Mouse (Mus musculus) small intestine, adult 2 months (tissue): ENCODE measurements around the gene Ghsr. TPM values are rescaled to one million over a fixed set of nuclear protein-coding genes. Genes with fewer than 3 reads are reported as not detected.
"Not testable (repeated sequence)": the region's sequence is repeated elsewhere in the genome, so short reads cannot be mapped to it uniquely, and the experiment has no call there.

ENCODE experiments used
- H3K27ac ChIP-seq: fragments of 200-500 bp; 2 replicates; pipeline ENCODE4 v1.5.1; 2012; ENCODE audit warnings: low read depth, low read length, control low read depth, inconsistent platforms; ENCODE audit not compliant: insufficient read depth
- H3K27me3 ChIP-seq: fragments of 200-500 bp; 2 replicates; pipeline ENCODE4 v1.6.1; 2012; ENCODE audit warnings: mild to moderate bottlenecking, moderate library complexity, low read length, inconsistent platforms; ENCODE audit not compliant: control insufficient read depth, insufficient read depth
- H3K36me3 ChIP-seq: fragments of 200-500 bp; 2 replicates; pipeline ENCODE4 v1.6.1; 2012; ENCODE audit warnings: mild to moderate bottlenecking, low read length, control low read depth, inconsistent platforms; ENCODE audit not compliant: control insufficient read depth, insufficient read depth
- H3K4me1 ChIP-seq: fragments of 200-500 bp; 2 replicates; pipeline ENCODE4 v1.6.1; 2012; ENCODE audit warnings: low read length, inconsistent platforms, mixed read lengths; ENCODE audit not compliant: control insufficient read depth, insufficient read depth, insufficient read length
- H3K4me3 ChIP-seq: fragments of 200-500 bp; 2 replicates; pipeline ENCODE4 v1.5.1; 2012; ENCODE audit warnings: low read depth, mild to moderate bottlenecking, control low read depth, inconsistent platforms, low read length, moderate library complexity
- CTCF ChIP-seq: fragments of 200-500 bp; IDR thresholded peaks from 2 replicates; pipeline ENCODE4 v1.5.1; 2012; ENCODE audit warnings: low read depth, mild to moderate bottlenecking, control low read depth, inconsistent platforms, low read length, moderate library complexity, mixed read lengths; ENCODE audit not compliant: insufficient replicate concordance, insufficient read length; ENCODE audit errors: extremely low read depth
- POLR2A ChIP-seq: fragments of 200-500 bp; IDR thresholded peaks from 2 replicates; pipeline ENCODE4 v1.6.1; 2012; ENCODE audit warnings: low read depth, mild to moderate bottlenecking, control low read depth, inconsistent platforms, low read length, moderate library complexity
- WGBS: fragments of 180-500 bp; shearing (Covaris S2); methylation state at CpG from one replicate; pipeline ENCODE4 v1.1.7; 2018; 5-methylcytosine and 5-hydroxymethylcytosine counted together
- polyA plus RNA-seq: library from polyadenylated mRNA; depleted of rRNA; stranded (reverse); fragments of >200 nt; gene quantifications from 2 replicates; pipeline ENCODE4 v1.2.3, GENCODE M21; 2012

Ghsr gene
- polyA plus RNA-seq, 1 experiment, result not detected

DNA sequence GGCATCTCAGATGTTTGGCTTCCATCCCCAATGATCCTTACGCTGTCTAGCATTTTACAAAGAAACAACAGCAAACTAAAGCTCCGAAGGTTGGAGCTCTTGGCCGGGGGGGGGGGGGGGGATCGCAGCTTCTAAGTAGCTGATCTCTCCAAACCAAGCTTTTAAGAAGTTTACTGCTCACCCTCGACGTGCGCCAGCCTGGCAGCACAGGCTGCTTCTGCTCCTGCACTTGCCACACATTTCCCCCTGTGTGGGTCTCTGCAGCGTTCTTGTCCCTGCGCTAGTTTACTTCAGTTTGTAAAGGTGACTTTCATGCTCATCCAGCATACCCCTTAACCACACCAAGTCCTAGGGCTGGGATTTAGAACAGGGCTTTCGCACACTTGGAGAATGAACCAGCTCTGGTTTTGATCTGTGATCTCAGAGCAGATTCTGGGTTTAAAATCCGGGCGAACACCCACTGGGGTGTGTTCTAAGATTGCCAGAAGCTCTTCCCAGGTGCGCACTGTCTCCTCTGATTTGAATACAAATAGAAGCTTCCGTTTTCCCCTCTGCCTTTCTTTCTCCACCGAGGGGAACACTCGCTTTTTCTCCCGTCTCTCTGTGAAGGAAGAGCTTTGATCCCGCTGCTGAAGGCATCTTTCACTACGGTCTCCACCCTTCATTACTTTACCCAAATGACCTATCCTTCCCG, 422 bp upstream of the Ghsr start:
- WGBS, result 9% methylated on average over 20 of the region's 20 CpGs
- H3K4me3 ChIP-seq, result 0 out of 2 replicates have a peak overlapping the region, but pooled peaks have one; percentile 1

DNA sequence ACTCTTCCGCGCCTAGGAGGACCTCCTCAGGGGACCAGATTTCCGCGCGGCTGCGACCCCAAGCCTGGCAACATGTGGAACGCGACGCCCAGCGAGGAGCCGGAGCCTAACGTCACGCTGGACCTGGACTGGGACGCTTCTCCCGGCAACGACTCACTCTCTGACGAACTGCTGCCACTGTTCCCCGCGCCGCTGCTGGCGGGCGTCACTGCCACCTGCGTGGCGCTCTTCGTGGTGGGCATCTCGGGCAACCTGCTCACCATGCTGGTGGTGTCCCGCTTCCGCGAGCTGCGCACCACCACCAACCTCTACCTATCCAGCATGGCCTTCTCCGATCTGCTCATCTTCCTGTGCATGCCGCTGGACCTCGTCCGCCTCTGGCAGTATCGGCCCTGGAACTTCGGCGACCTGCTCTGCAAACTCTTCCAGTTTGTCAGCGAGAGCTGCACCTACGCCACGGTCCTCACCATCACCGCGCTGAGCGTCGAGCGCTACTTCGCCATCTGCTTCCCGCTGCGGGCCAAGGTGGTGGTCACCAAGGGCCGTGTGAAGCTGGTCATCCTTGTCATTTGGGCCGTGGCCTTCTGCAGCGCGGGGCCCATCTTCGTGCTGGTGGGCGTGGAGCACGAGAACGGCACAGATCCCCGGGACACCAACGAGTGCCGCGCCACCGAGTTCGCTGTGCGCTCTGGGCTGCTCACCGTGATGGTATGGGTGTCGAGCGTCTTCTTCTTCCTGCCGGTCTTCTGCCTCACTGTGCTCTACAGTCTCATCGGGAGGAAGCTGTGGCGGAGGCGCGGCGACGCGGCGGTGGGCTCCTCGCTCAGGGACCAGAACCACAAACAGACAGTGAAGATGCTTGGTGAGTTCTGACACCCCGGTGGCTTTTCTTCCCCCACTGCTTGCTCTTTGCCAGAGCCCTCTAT, 837 bp downstream of the Ghsr start:
- Histone ChIP-seq H3K4me1 (peaks cover 3% of the 10 kb centered on the region; the same call in 1 of the 2 replicates), H3K27ac (no peak overlapping the region), H3K27me3 (peaks cover 26% of the 10 kb centered on the region), H3K4me3 (peak overlapping the region; percentile 18), H3K36me3 (no peaks in the 10 kb centered on the region)
- TF ChIP-seq CTCF, result no peak
- TF ChIP-seq POLR2A, result no peak
- 3% methylated on average over 77 of the region's 77 CpGs for WGBS

More for the DNA sequence above, 422 bp upstream of the Ghsr start:
- no peak for TF ChIP-seq POLR2A
- TF ChIP-seq CTCF, result no peak
- H3K4me1 ChIP-seq, result peaks cover 3% of the 10 kb centered on the region; the same call in 1 of the 2 replicates
- no peaks in the 10 kb centered on the region for H3K36me3 ChIP-seq
- H3K27me3 ChIP-seq, result peaks cover 26% of the 10 kb centered on the region
- no peak overlapping the region for H3K27ac ChIP-seq

DNA sequence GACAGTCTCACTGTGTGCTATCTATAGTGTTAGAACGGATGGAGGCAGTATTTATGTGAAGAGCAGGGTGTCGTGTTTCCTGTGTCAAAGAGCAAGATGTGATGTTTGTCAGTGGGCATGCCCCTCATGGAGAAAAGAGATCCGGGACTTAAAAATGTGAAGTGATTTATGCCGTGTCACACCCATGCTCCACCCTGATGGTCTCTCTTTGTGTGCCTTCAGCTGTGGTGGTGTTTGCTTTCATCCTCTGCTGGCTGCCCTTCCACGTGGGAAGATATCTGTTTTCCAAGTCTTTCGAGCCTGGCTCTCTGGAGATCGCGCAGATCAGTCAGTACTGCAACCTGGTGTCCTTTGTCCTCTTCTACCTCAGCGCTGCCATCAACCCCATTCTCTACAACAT, 3.2 kb downstream of the Ghsr start:
- H3K27me3 ChIP-seq, result peaks cover 26% of the 10 kb centered on the region
- H3K4me3 ChIP-seq, result no peak overlapping the region
- no peak overlapping the region for H3K27ac ChIP-seq
- 28% methylated on average over 9 of the region's 9 CpGs for WGBS
- H3K36me3 ChIP-seq, result no peaks in the 10 kb centered on the region
- H3K4me1 ChIP-seq, result peaks cover 3% of the 10 kb centered on the region; the same call in 1 of the 2 replicates
- TF ChIP-seq POLR2A (no peak), CTCF (no peak)

GRCm38 (mm10) chr3:27377935-27378334, 6.8 kb downstream of the Ghsr start:
- Histone ChIP-seq H3K4me1 (no peaks in the 10 kb centered on the region), H3K27ac (no peak overlapping the region), H3K36me3 (no peaks in the 10 kb centered on the region), H3K4me3 (no peak overlapping the region), H3K27me3 (no peaks in the 10 kb centered on the region; the same call in 1 of the 2 replicates)
- no peak for TF ChIP-seq CTCF
- no peak for TF ChIP-seq POLR2A
- WGBS, result 48% methylated on average over 4 of the region's 4 CpGs

DNA sequence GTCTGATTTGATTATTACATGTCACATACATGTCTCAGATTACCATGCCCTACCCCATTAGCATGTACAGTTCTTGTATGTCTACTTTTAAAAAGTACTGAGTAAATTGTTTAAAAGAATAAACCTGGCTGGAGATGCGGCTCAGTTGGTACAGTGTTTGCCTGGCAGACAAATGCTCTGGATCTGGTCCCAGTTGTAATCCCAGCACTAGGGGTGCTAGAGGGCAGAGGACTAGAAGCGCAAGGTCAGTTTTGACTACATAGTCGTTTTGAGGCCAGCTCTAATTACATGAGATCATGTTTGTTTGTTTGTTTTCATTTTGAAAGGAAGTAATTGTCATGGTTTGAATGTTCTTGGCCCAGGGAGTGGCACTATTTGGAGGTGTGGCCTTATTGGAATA, 13.7 kb downstream of the Ghsr start:
- WGBS, result 53% methylated on average over 3 of the region's 3 CpGs
- no peaks in the 10 kb centered on the region; the same call in 1 of the 2 replicates for H3K27me3 ChIP-seq
- TF ChIP-seq POLR2A, result no peak
- TF ChIP-seq CTCF, result no peak

GRCm38 (mm10) chr3:27389923-27390322, 18.8 kb downstream of the Ghsr start:
- H3K4me3 ChIP-seq, result no peak overlapping the region
- TF ChIP-seq CTCF (no peak), POLR2A (no peak)
- H3K4me1 ChIP-seq, result no peaks in the 10 kb centered on the region
- no peaks in the 10 kb centered on the region for H3K27me3 ChIP-seq
- no peak overlapping the region for H3K27ac ChIP-seq
- WGBS, result 83% methylated on average over 1 of the region's 1 CpGs
- no peaks in the 10 kb centered on the region for H3K36me3 ChIP-seq

More for the DNA sequence above, 13.7 kb downstream of the Ghsr start:
- no peak overlapping the region for H3K27ac ChIP-seq
- H3K4me1 ChIP-seq, result no peaks in the 10 kb centered on the region
- no peak overlapping the region for H3K4me3 ChIP-seq
- H3K36me3 ChIP-seq, result no peaks in the 10 kb centered on the region

- H3K27me3 ChIP-seq, H3K4me1 ChIP-seq, H3K4me3 ChIP-seq, H3K27ac ChIP-seq, H3K36me3 ChIP-seq: not testable (repeated sequence)
- 97% methylated on average over 3 of the region's 3 CpGs for WGBS
Measured at GRCm38 (mm10) chr3:27400996-27401395, 29.8 kb downstream of the Ghsr start.

DNA sequence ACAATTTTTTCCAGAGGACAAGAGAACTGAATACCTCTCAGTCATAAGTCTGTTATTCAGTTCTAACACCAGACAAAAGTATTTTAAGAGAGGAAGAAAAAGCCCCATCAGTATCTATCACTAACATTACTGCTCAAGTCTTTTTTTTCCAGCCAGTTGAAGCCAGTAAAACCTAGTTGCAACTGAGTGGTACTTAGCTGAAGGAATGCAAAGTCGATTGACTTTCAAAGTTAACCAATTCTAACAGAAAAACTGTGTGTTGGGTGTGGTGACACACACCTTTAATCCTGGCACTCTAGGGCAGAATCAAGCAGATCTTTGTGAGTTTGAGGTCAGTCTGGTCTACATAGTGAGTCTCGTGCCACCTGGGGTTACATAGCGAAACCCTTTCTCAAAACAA, 35.3 kb downstream of the Ghsr start:
- no peak for TF ChIP-seq CTCF
- TF ChIP-seq POLR2A, result no peak
- 75% methylated on average over 3 of the region's 3 CpGs for WGBS
- H3K4me3 ChIP-seq, result no peak overlapping the region

More for the DNA sequence above, 35.3 kb downstream of the Ghsr start:
- Histone ChIP-seq H3K27ac (no peak overlapping the region), H3K36me3 (no peaks in the 10 kb centered on the region), H3K27me3 (no peaks in the 10 kb centered on the region; the same call in 1 of the 2 replicates), H3K4me1 (no peaks in the 10 kb centered on the region)
